Comparison of ENCODE assay signal across 16 mouse cellular contexts in genomic region chr17:29312082-29312481, GRCm38 (mm10).
"Had no signal": no experiment of that assay in that cellular context is flagged by ENCODE, and none has a peak within 500 bp of the region (broad histone marks: within the 10 kb centered on the region; RNA-seq: fewer than 3 reads in every experiment).

No protein-coding gene starts in this region.

- H3K27ac ChIP-seq: lung, embryonic 15.5 days; macrophage; midbrain, embryonic 13.5 days; midbrain, embryonic 15.5 days; neural tube, embryonic 12.5 days; stomach, embryonic 15.5 days; stomach, postnatal 0 days had no signal

- H3K9me3 ChIP-seq: midbrain, embryonic 15.5 days; neural tube, embryonic 12.5 days; stomach, embryonic 15.5 days had no signal

- H3K9ac ChIP-seq: lung, embryonic 15.5 days; midbrain, embryonic 13.5 days; midbrain, embryonic 15.5 days; neural tube, embryonic 12.5 days; stomach, embryonic 15.5 days had no signal

- H3K36me3 ChIP-seq: lung, embryonic 15.5 days; midbrain, embryonic 13.5 days; midbrain, embryonic 15.5 days; neural tube, embryonic 12.5 days; stomach, embryonic 15.5 days had no signal

- H3K4me1 ChIP-seq: midbrain, embryonic 15.5 days; neural tube, embryonic 12.5 days had no signal

- ATAC-seq: lung, postnatal 0 days; midbrain, embryonic 13.5 days; midbrain, embryonic 15.5 days had no signal

- H3K4me2 ChIP-seq: lung, embryonic 15.5 days; midbrain, embryonic 11.5 days; midbrain, embryonic 13.5 days; midbrain, embryonic 15.5 days; neural tube, embryonic 12.5 days; stomach, embryonic 15.5 days had no signal

- H3K27me3 ChIP-seq: lung, embryonic 15.5 days; midbrain, embryonic 13.5 days; midbrain, embryonic 15.5 days; neural tube, embryonic 12.5 days; stomach, embryonic 15.5 days had no signal

- H3K4me3 ChIP-seq: lung, embryonic 15.5 days; megakaryocyte, embryonic 14.5 days; midbrain, embryonic 13.5 days; midbrain, embryonic 15.5 days; neural tube, embryonic 12.5 days; stomach, embryonic 15.5 days had no signal

- DNase-seq: lung, adult 2 months; lung, postnatal 14 days; lung, postnatal 36 days; thymus, adult 2 months; thymus, postnatal 25 days; thymus, postnatal 4 days had no signal
